18 mouse cellular contexts compared by ENCODE assay signal in genomic region chr19:10878201-10878837, GRCm38 (mm10). TPM values are rescaled to one million over a fixed set of nuclear protein-coding genes. Genes with fewer than 3 reads are reported as not detected.
DNase-seq lines count a peak whose midpoint lies in the region; ATAC-seq and TF ChIP-seq lines count a peak whose summit lies in the region.
"Had no signal": no experiment of that assay in that cellular context is flagged by ENCODE, and none has a peak within 500 bp of the region (broad histone marks: within the 10 kb centered on the region; RNA-seq: fewer than 3 reads in every experiment).

No protein-coding gene starts in this region.

- H3K9ac ChIP-seq in forebrain, embryonic 16.5 days (replicated peaks; ENCODE audit: low read depth, low read length), result no peak overlapping the region
- no peak overlapping the region for H3K9ac ChIP-seq in forebrain, embryonic 13.5 days
- no peak overlapping the region for H3K9ac ChIP-seq in lung, postnatal 0 days (replicated peaks; ENCODE audit: low read depth)
- H3K9ac ChIP-seq in hindbrain, postnatal 0 days (replicated peaks; ENCODE audit: low read length), result no peak overlapping the region
- H3K9ac ChIP-seq: liver, embryonic 15.5 days had no signal

- TF ChIP-seq POLR2A in lung, adult 2 months (IDR thresholded peaks at IDR 0.05; ENCODE audit: borderline replicate concordance, extremely low read depth, low read depth, low read length), result no peak
- TF ChIP-seq POLR2A in myocyte (IDR thresholded peaks at IDR 0.05; ENCODE audit: insufficient read length, low read depth), result no peak

- peak; percentile 30 for DNase-seq in lung, postnatal 0 days (ENCODE audit: low spot score)
- DNase-seq in lung, adult 2 months, result no peak
- DNase-seq in cerebellum, adult 9-11 months, result peak; percentile 88
- no peak for DNase-seq in hindbrain, postnatal 0 days (ENCODE audit: low spot score)
- no peak for DNase-seq in embryonic facial prominence, embryonic 10.5 days (ENCODE audit: low spot score)
- DNase-seq: heart, adult 2 months; layer of hippocampus, postnatal 36 days; thymus, adult 2 months had no signal

- H3K9me3 ChIP-seq in forebrain, embryonic 16.5 days (ENCODE audit: control insufficient read depth, low read length), result no peaks in the 10 kb centered on the region
- H3K9me3 ChIP-seq in forebrain, embryonic 13.5 days (replicated peaks), result no peaks in the 10 kb centered on the region
- no peaks in the 10 kb centered on the region for H3K9me3 ChIP-seq in lung, postnatal 0 days (ENCODE audit: low read length)
- no peaks in the 10 kb centered on the region for H3K9me3 ChIP-seq in hindbrain, postnatal 0 days (ENCODE audit: low read length)
- no peaks in the 10 kb centered on the region for H3K9me3 ChIP-seq in embryonic facial prominence, embryonic 10.5 days
- H3K9me3 ChIP-seq: G1E; liver, embryonic 15.5 days; megakaryocyte, embryonic 14.5 days had no signal

- TF ChIP-seq CTCF in lung, postnatal 0 days (IDR thresholded peaks at IDR 0.05), result no peak
- TF ChIP-seq CTCF in lung, adult 2 months (IDR thresholded peaks at IDR 0.05; ENCODE audit: insufficient read depth, low read length), result no peak
- no peak for TF ChIP-seq CTCF in hindbrain, postnatal 0 days (IDR thresholded peaks at IDR 0.05; ENCODE audit: low read depth)

- H3K36me3 ChIP-seq in forebrain, embryonic 16.5 days (ENCODE audit: control insufficient read depth, insufficient read depth), result peaks cover 10% of the 10 kb centered on the region
- peaks cover 22% of the 10 kb centered on the region for H3K36me3 ChIP-seq in forebrain, embryonic 13.5 days (ENCODE audit: poor library complexity, severe bottlenecking)
- peaks cover 9% of the 10 kb centered on the region for H3K36me3 ChIP-seq in lung, postnatal 0 days (ENCODE audit: insufficient read depth, low read length)
- peaks cover 11% of the 10 kb centered on the region for H3K36me3 ChIP-seq in myocyte (ENCODE audit: control insufficient read depth, insufficient read depth)
- peaks cover 12% of the 10 kb centered on the region for H3K36me3 ChIP-seq in hindbrain, postnatal 0 days (ENCODE audit: insufficient read depth, low read length)
- H3K36me3 ChIP-seq in embryonic facial prominence, embryonic 10.5 days (replicated peaks), result peaks cover 48% of the 10 kb centered on the region

- no peaks in the 10 kb centered on the region for H3K27me3 ChIP-seq in forebrain, embryonic 16.5 days (replicated peaks; ENCODE audit: control insufficient read depth, insufficient read depth, low read length)
- H3K27me3 ChIP-seq in forebrain, embryonic 13.5 days, result no peaks in the 10 kb centered on the region
- H3K27me3 ChIP-seq in lung, postnatal 0 days (replicated peaks; ENCODE audit: insufficient read depth, low read length), result no peaks in the 10 kb centered on the region
- no peaks in the 10 kb centered on the region for H3K27me3 ChIP-seq in myocyte (ENCODE audit: control insufficient read depth, insufficient read depth, insufficient read length)
- no peaks in the 10 kb centered on the region for H3K27me3 ChIP-seq in hindbrain, postnatal 0 days (ENCODE audit: insufficient read depth, low read length)
- no peaks in the 10 kb centered on the region for H3K27me3 ChIP-seq in embryonic facial prominence, embryonic 10.5 days (replicated peaks; ENCODE audit: low read depth, poor library complexity, severe bottlenecking)
- H3K27me3 ChIP-seq: liver, embryonic 15.5 days had no signal

- 85% methylated on average over 7 of the region's 7 CpGs for WGBS in forebrain, embryonic 16.5 days
- WGBS in forebrain, embryonic 13.5 days, result 96% methylated on average over 7 of the region's 7 CpGs
- WGBS in lung, postnatal 0 days, result 77% methylated on average over 7 of the region's 7 CpGs
- WGBS in lung, adult 2 months, result 69% methylated on average over 7 of the region's 7 CpGs
- WGBS in hindbrain, postnatal 0 days, result 83% methylated on average over 7 of the region's 7 CpGs
- 93% methylated on average over 7 of the region's 7 CpGs for WGBS in embryonic facial prominence, embryonic 10.5 days

- H3K4me2 ChIP-seq in forebrain, embryonic 16.5 days (ENCODE audit: low read length), result no peak overlapping the region
- H3K4me2 ChIP-seq in forebrain, embryonic 13.5 days, result no peak overlapping the region
- no peak overlapping the region for H3K4me2 ChIP-seq in lung, postnatal 0 days (replicated peaks; ENCODE audit: low read depth, low read length)
- H3K4me2 ChIP-seq in myocyte (ENCODE audit: low read depth), result peak overlapping the region; percentile 92
- H3K4me2 ChIP-seq in hindbrain, postnatal 0 days (ENCODE audit: low read depth, low read length), result no peak overlapping the region
- H3K4me2 ChIP-seq: liver, embryonic 15.5 days had no signal

- ATAC-seq in forebrain, embryonic 16.5 days, result no peak
- ATAC-seq in forebrain, embryonic 13.5 days, result no peak
- no peak for ATAC-seq in lung, postnatal 0 days
- ATAC-seq in hindbrain, postnatal 0 days, result no peak

- peaks cover 19% of the 10 kb centered on the region for H3K4me1 ChIP-seq in forebrain, embryonic 16.5 days (replicated peaks; ENCODE audit: control insufficient read depth, insufficient read depth, low read length)
- peaks cover 32% of the 10 kb centered on the region for H3K4me1 ChIP-seq in forebrain, embryonic 13.5 days
- H3K4me1 ChIP-seq in lung, postnatal 0 days (ENCODE audit: insufficient read depth, low read depth, low read length), result peaks cover 16% of the 10 kb centered on the region
- peaks cover 9% of the 10 kb centered on the region for H3K4me1 ChIP-seq in lung, adult 2 months (ENCODE audit: control insufficient read depth, insufficient read depth, low read length)
- peaks cover 18% of the 10 kb centered on the region for H3K4me1 ChIP-seq in hindbrain, postnatal 0 days (ENCODE audit: insufficient read depth, low read length)
- peaks cover 24% of the 10 kb centered on the region for H3K4me1 ChIP-seq in embryonic facial prominence, embryonic 10.5 days

- H3K27ac ChIP-seq in forebrain, embryonic 16.5 days (ENCODE audit: low read length), result 0 out of 2 replicates have a peak overlapping the region, but pooled peaks have one; percentile 11
- H3K27ac ChIP-seq in forebrain, embryonic 13.5 days, result no peak overlapping the region
- no peak overlapping the region for H3K27ac ChIP-seq in lung, postnatal 0 days (ENCODE audit: low read length)
- H3K27ac ChIP-seq in hindbrain, postnatal 0 days, result no peak overlapping the region
- no peak overlapping the region for H3K27ac ChIP-seq in embryonic facial prominence, embryonic 10.5 days (replicated peaks)
- H3K27ac ChIP-seq: heart, adult 2 months; liver, embryonic 15.5 days had no signal

- no peak for TF ChIP-seq EP300 in lung, postnatal 0 days (IDR thresholded peaks at IDR 0.05)

- H3ac ChIP-seq in myocyte (ENCODE audit: control insufficient read depth, insufficient read length), result no peak overlapping the region

- no peak overlapping the region for H3K4me3 ChIP-seq in forebrain, embryonic 16.5 days (replicated peaks; ENCODE audit: low read length)
- no peak overlapping the region for H3K4me3 ChIP-seq in forebrain, embryonic 13.5 days
- H3K4me3 ChIP-seq in lung, postnatal 0 days (ENCODE audit: low read depth, low read length), result no peak overlapping the region
- no peak overlapping the region for H3K4me3 ChIP-seq in lung, adult 2 months (replicated peaks; ENCODE audit: extremely low read depth, low read depth, low read length)
- no peak overlapping the region for H3K4me3 ChIP-seq in myocyte
- no peak overlapping the region for H3K4me3 ChIP-seq in hindbrain, postnatal 0 days (ENCODE audit: low read length)
- H3K4me3 ChIP-seq in embryonic facial prominence, embryonic 10.5 days, result no peak overlapping the region
- H3K4me3 ChIP-seq: heart, adult 2 months; liver, embryonic 15.5 days; megakaryocyte, embryonic 14.5 days had no signal

- peaks cover 55% of the 10 kb centered on the region for H3K79me2 ChIP-seq in myocyte (ENCODE audit: control insufficient read depth, insufficient read depth)

RNA-seq across cellular contexts. Expression of gene Tmem109, which starts 3.5 kb away (rescaled TPM):
- polyA plus RNA-seq in forebrain, embryonic 16.5 days (2015; fragmentation: Nextera tagmentation; extraction: Ambion mirVana), result 43.7 and 46.1 TPM in 2 replicates
- 33.6 and 35.6 TPM in 2 replicates for polyA plus RNA-seq in forebrain, embryonic 13.5 days (2015; fragmentation: Nextera tagmentation; extraction: Ambion mirVana)
- 143 and 155 TPM in 2 replicates for polyA plus RNA-seq in lung, postnatal 0 days (2015; fragmentation: Nextera tagmentation; extraction: Ambion mirVana)
- polyA plus RNA-seq in lung, adult 2 months (2012; rRNA removed), result 206 and 278 TPM in 2 replicates
- polyA plus RNA-seq in myocyte (2012; fragmentation: generic; extraction: Trizol), result 223 TPM
- 25.3 and 27.9 TPM in 2 replicates for total RNA-seq in hindbrain, postnatal 0 days (2014; rRNA removed)
- 35.1 and 37.4 TPM in 2 replicates for polyA plus RNA-seq in hindbrain, postnatal 0 days (2015; fragmentation: Nextera tagmentation; extraction: Ambion mirVana)
- polyA plus RNA-seq in embryonic facial prominence, embryonic 10.5 days (2016; fragmentation: Nextera tagmentation; extraction: Ambion mirVana), result 60.8 and 63.7 TPM in 2 replicates

RNA-seq across cellular contexts. Expression of gene Tmem132a, which starts 8.6 kb away (rescaled TPM):
- 176 and 195 TPM in 2 replicates for polyA plus RNA-seq in forebrain, embryonic 16.5 days (2015; fragmentation: Nextera tagmentation; extraction: Ambion mirVana)
- polyA plus RNA-seq in forebrain, embryonic 13.5 days (2015; fragmentation: Nextera tagmentation; extraction: Ambion mirVana), result 131 and 135 TPM in 2 replicates
- polyA plus RNA-seq in lung, postnatal 0 days (2015; fragmentation: Nextera tagmentation; extraction: Ambion mirVana), result 15.1 and 18.9 TPM in 2 replicates
- 22.4 and 23.5 TPM in 2 replicates for polyA plus RNA-seq in lung, adult 2 months (2012; rRNA removed)
- 118 TPM for polyA plus RNA-seq in myocyte (2012; fragmentation: generic; extraction: Trizol)
- 358 and 359 TPM in 2 replicates for total RNA-seq in hindbrain, postnatal 0 days (2014; rRNA removed)
- 131 and 141 TPM in 2 replicates for polyA plus RNA-seq in hindbrain, postnatal 0 days (2015; fragmentation: Nextera tagmentation; extraction: Ambion mirVana)
- 139 and 142 TPM in 2 replicates for polyA plus RNA-seq in embryonic facial prominence, embryonic 10.5 days (2016; fragmentation: Nextera tagmentation; extraction: Ambion mirVana)

RNA-seq across cellular contexts. Expression of gene Prpf19, which starts 16.7 kb away (rescaled TPM):
- polyA plus RNA-seq in forebrain, embryonic 16.5 days (2015; fragmentation: Nextera tagmentation; extraction: Ambion mirVana), result 42.8 and 43.3 TPM in 2 replicates
- polyA plus RNA-seq in forebrain, embryonic 13.5 days (2015; fragmentation: Nextera tagmentation; extraction: Ambion mirVana), result 45.3 and 50.8 TPM in 2 replicates
- polyA plus RNA-seq in lung, postnatal 0 days (2015; fragmentation: Nextera tagmentation; extraction: Ambion mirVana), result 18.8 and 22.4 TPM in 2 replicates
- 159 and 186 TPM in 2 replicates for polyA plus RNA-seq in lung, adult 2 months (2012; rRNA removed)
- polyA plus RNA-seq in myocyte (2012; fragmentation: generic; extraction: Trizol), result 222 TPM
- total RNA-seq in hindbrain, postnatal 0 days (2014; rRNA removed), result 351 and 368 TPM in 2 replicates
- polyA plus RNA-seq in hindbrain, postnatal 0 days (2015; fragmentation: Nextera tagmentation; extraction: Ambion mirVana), result 37.5 and 40.3 TPM in 2 replicates
- 38.9 and 42.0 TPM in 2 replicates for polyA plus RNA-seq in embryonic facial prominence, embryonic 10.5 days (2016; fragmentation: Nextera tagmentation; extraction: Ambion mirVana)

RNA-seq across cellular contexts. Expression of gene Slc15a3, which starts 38.8 kb away (rescaled TPM):
- 0.25 and 0.57 TPM in 2 replicates for polyA plus RNA-seq in forebrain, embryonic 16.5 days (2015; fragmentation: Nextera tagmentation; extraction: Ambion mirVana)
- polyA plus RNA-seq in forebrain, embryonic 13.5 days (2015; fragmentation: Nextera tagmentation; extraction: Ambion mirVana), result 0.15 and 0.30 TPM in 2 replicates
- polyA plus RNA-seq in lung, postnatal 0 days (2015; fragmentation: Nextera tagmentation; extraction: Ambion mirVana), result 3.0 and 3.7 TPM in 2 replicates
- 33.3 and 42.0 TPM in 2 replicates for polyA plus RNA-seq in lung, adult 2 months (2012; rRNA removed)
- polyA plus RNA-seq in myocyte (2012; fragmentation: generic; extraction: Trizol), result 0.02 TPM
- total RNA-seq in hindbrain, postnatal 0 days (2014; rRNA removed), result 1.5 and 1.9 TPM in 2 replicates
- 0.21 and 0.78 TPM in 2 replicates for polyA plus RNA-seq in hindbrain, postnatal 0 days (2015; fragmentation: Nextera tagmentation; extraction: Ambion mirVana)
- polyA plus RNA-seq in embryonic facial prominence, embryonic 10.5 days (2016; fragmentation: Nextera tagmentation; extraction: Ambion mirVana), result 0.43 and 0.77 TPM in 2 replicates

RNA-seq across cellular contexts. Expression of gene Zp1, which starts 42.1 kb away (rescaled TPM):
- polyA plus RNA-seq in forebrain, embryonic 16.5 days (2015; fragmentation: Nextera tagmentation; extraction: Ambion mirVana), result 0.16 and 0.56 TPM in 2 replicates
- polyA plus RNA-seq in forebrain, embryonic 13.5 days (2015; fragmentation: Nextera tagmentation; extraction: Ambion mirVana), result not detected in 2 replicates
- polyA plus RNA-seq in lung, postnatal 0 days (2015; fragmentation: Nextera tagmentation; extraction: Ambion mirVana), result not detected in 2 replicates
- 0.21 and 0.33 TPM in 2 replicates for polyA plus RNA-seq in lung, adult 2 months (2012; rRNA removed)
- 0.05 TPM for polyA plus RNA-seq in myocyte (2012; fragmentation: generic; extraction: Trizol)
- 1.2 TPM in 1 of 2 replicates, not detected in the other for total RNA-seq in hindbrain, postnatal 0 days (2014; rRNA removed)
- polyA plus RNA-seq in hindbrain, postnatal 0 days (2015; fragmentation: Nextera tagmentation; extraction: Ambion mirVana), result 0.50 and 0.60 TPM in 2 replicates
- polyA plus RNA-seq in embryonic facial prominence, embryonic 10.5 days (2016; fragmentation: Nextera tagmentation; extraction: Ambion mirVana), result not detected in 2 replicates
- total RNA-seq: G1E; heart, adult 2 months; heart, postnatal 25 days; layer of hippocampus, postnatal 36 days had no signal
- polyA plus RNA-seq: embryonic facial prominence, embryonic 11.5 days; G1E; heart, adult 2 months; kidney, embryonic 16.5 days; limb, embryonic 11.5 days; liver, embryonic 15.5 days had no signal

Comparison
In these comparisons a context has a peak if more than half of its experiments do, and no peak if none do; other contexts are left out.
1. DNase-seq: peak in lung, postnatal 0 days (single experiment) and cerebellum, adult 9-11 months (single experiment); none in lung, adult 2 months (single experiment), hindbrain, postnatal 0 days (single experiment) and embryonic facial prominence, embryonic 10.5 days (single experiment).